Mouse (Mus musculus): ENCODE data around the gene Zfp36l3.
"Not testable (repeated sequence)": the region's sequence is repeated elsewhere in the genome, so short reads cannot be mapped to it uniquely, and the experiment has no call there.

Zfp36l3 gene

GRCm38 (mm10) chrX:53776276-53776675 lies at the start of gene Zfp36l3:
Zfp36l3 (minus strand) TSS chrX:53776394.
- CTCF ChIA-PET: no interaction called here

- CTCF ChIA-PET: no interaction called here
Observed at GRCm38 (mm10) chrX:53799074-53799473, 22.9 kb upstream of the Zfp36l3 start.

GRCm38 (mm10) chrX:53797519-53797918 lies 21.3 kb upstream of the Zfp36l3 start, which contains the start of gene Xlr:
Xlr (minus strand) TSS chrX:53797706.
- CTCF ChIA-PET: not testable (repeated sequence)

- CTCF ChIA-PET: no interaction called here
Observed at GRCm38 (mm10) chrX:53757736-53758135, 18.5 kb downstream of the Zfp36l3 start, which contains the start of gene 1700013H16Rik. 1700013H16Rik (minus strand) TSS chrX:53757831.

- CTCF ChIA-PET: no interaction called here
Observed at GRCm38 (mm10) chrX:53752851-53753250, 23.3 kb downstream of the Zfp36l3 start.

GRCm38 (mm10) chrX:53728967-53729366 lies 47.2 kb downstream of the Zfp36l3 start:
- CTCF ChIA-PET: no interaction called here

GRCm38 (mm10) chrX:53724596-53724995 lies 51.6 kb downstream of the Zfp36l3 start, which contains the start of gene 4930502E18Rik:
4930502E18Rik (plus strand) TSS chrX:53724826.
- CTCF ChIA-PET: no interaction called here
